Mouse (Mus musculus) small intestine, adult 2 months (tissue): ENCODE measurements around the gene Foxf1. TPM values are rescaled to one million over a fixed set of nuclear protein-coding genes. Genes with fewer than 3 reads are reported as not detected.

ENCODE experiments used
- H3K27ac ChIP-seq: fragments of 200-500 bp; 2 replicates; pipeline ENCODE4 v1.5.1; 2012; ENCODE audit warnings: low read depth, low read length, control low read depth, inconsistent platforms; ENCODE audit not compliant: insufficient read depth
- H3K27me3 ChIP-seq: fragments of 200-500 bp; 2 replicates; pipeline ENCODE4 v1.6.1; 2012; ENCODE audit warnings: mild to moderate bottlenecking, moderate library complexity, low read length, inconsistent platforms; ENCODE audit not compliant: control insufficient read depth, insufficient read depth
- H3K36me3 ChIP-seq: fragments of 200-500 bp; 2 replicates; pipeline ENCODE4 v1.6.1; 2012; ENCODE audit warnings: mild to moderate bottlenecking, low read length, control low read depth, inconsistent platforms; ENCODE audit not compliant: control insufficient read depth, insufficient read depth
- H3K4me1 ChIP-seq: fragments of 200-500 bp; 2 replicates; pipeline ENCODE4 v1.6.1; 2012; ENCODE audit warnings: low read length, inconsistent platforms, mixed read lengths; ENCODE audit not compliant: control insufficient read depth, insufficient read depth, insufficient read length
- H3K4me3 ChIP-seq: fragments of 200-500 bp; 2 replicates; pipeline ENCODE4 v1.5.1; 2012; ENCODE audit warnings: low read depth, mild to moderate bottlenecking, control low read depth, inconsistent platforms, low read length, moderate library complexity
- CTCF ChIP-seq: fragments of 200-500 bp; IDR thresholded peaks from 2 replicates; pipeline ENCODE4 v1.5.1; 2012; ENCODE audit warnings: low read depth, mild to moderate bottlenecking, control low read depth, inconsistent platforms, low read length, moderate library complexity, mixed read lengths; ENCODE audit not compliant: insufficient replicate concordance, insufficient read length; ENCODE audit errors: extremely low read depth
- POLR2A ChIP-seq: fragments of 200-500 bp; IDR thresholded peaks from 2 replicates; pipeline ENCODE4 v1.6.1; 2012; ENCODE audit warnings: low read depth, mild to moderate bottlenecking, control low read depth, inconsistent platforms, low read length, moderate library complexity
- WGBS: fragments of 180-500 bp; shearing (Covaris S2); methylation state at CpG from one replicate; pipeline ENCODE4 v1.1.7; 2018; 5-methylcytosine and 5-hydroxymethylcytosine counted together
- polyA plus RNA-seq: library from polyadenylated mRNA; depleted of rRNA; stranded (reverse); fragments of >200 nt; gene quantifications from 2 replicates; pipeline ENCODE4 v1.2.3, GENCODE M21; 2012; rRNA removed

Gene Foxf1
- polyA plus RNA-seq: 28.2 and 49.6 TPM in 2 replicates

DNA sequence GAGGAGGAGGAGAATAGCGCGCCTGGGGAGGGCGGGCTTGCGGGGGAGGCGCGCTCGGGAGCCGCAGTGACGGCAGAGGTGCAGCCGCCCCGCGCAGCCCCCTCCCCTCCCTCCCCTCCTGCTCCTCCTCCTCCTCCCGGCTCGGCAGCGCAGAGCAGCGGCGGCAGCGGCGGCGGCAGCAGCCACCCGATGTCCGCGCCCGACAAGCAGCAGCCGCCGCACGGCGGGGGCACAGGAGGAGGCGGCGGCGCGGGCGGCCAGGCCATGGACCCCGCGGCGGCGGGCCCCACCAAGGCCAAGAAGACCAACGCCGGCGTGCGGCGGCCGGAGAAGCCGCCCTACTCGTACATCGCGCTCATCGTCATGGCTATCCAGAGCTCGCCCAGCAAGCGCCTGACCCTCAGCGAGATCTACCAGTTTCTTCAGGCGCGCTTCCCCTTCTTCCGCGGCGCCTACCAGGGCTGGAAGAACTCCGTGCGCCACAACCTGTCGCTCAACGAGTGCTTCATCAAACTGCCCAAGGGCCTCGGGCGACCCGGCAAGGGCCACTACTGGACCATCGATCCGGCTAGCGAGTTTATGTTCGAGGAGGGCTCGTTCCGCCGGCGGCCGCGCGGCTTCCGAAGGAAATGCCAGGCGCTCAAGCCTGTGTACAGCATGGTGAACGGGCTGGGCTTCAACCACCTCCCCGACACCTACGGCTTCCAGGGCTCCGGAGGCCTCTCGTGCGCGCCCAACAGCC, at the start of gene Foxf1:
TSS of gene Foxf1 (plus strand) at position 177 of the 742 bp plus-strand sequence.
- 2% methylated on average over 73 of the region's 83 CpGs for WGBS
- TF ChIP-seq CTCF (no peak), POLR2A (no peak; the same call in 1 of the 2 replicates)
- peak within 1 kb of the TSS; percentile 93 for H3K27ac ChIP-seq

DNA sequence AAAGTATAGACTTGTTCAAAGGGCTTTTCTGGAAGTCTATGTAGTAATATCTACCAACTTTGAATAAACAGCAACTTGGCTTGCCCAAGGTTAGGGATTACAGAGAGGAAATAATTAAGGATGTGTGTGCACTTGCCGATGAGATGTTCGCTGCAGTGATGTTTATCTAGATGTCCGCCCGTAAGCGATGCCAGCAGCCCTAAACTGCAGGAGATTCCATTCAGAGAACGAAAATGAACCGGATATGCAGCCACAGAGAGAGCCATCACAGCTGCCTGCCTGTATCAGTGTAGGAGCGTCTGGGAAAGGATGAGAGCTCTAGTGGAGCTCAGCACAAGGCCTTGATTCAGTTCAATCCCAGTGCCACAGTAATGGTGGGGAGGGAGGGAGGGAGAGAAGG, 48.6 kb upstream of the Foxf1 start:
- WGBS: 69% methylated on average over 8 of the region's 8 CpGs
- Histone ChIP-seq H3K36me3 (no peaks in the 10 kb centered on the region), H3K27me3 (no peaks in the 10 kb centered on the region; the same call in 1 of the 2 replicates), H3K4me1 (no peaks in the 10 kb centered on the region), H3K27ac (no peak overlapping the region), H3K4me3 (no peak overlapping the region)
- TF ChIP-seq POLR2A (no peak), CTCF (no peak)

More for the DNA sequence above, at the start of gene Foxf1:
- Histone ChIP-seq H3K27me3 (peaks cover 67% of the 10 kb centered on the region), H3K36me3 (no peaks in the 10 kb centered on the region; the same call in 1 of the 2 replicates), H3K4me3 (peak within 1 kb of the TSS; percentile 71), H3K4me1 (peaks cover 3% of the 10 kb centered on the region; the same call in 1 of the 2 replicates)

DNA sequence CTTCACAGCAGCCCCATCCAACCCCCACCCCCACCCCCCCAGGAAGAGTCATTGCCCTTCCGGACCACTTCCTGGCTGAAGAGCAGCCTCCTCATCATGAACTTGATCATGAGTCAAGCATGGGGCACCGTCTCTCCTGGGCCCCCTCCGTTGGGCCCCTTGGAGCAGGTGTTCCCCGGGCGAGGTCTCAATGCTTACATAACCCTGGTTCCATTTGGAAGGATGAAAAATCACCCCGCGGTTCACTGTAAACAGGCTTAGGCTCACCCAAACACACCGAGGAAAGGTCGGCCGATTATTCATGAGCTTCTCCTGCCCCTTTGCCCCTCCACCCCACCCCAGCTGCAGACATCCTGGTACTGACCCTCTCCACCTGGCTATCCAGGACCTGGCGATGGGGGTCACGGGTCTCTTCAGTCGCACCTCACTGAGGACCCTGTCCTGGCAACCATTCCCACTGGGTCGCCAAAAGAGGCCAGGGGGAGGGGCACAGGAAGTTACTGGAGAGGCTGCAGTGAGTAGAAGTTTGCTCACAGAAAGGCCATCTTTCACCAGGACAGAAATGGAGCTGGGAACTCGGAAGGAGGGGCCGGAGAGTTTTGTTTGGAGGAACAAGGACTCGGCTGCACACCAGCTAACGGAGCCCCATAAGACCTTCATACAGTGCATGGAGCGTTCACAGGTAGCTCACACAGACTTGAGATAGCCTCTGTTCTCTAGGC, 40.3 kb upstream of the Foxf1 start:
- Histone ChIP-seq H3K27me3 (no peaks in the 10 kb centered on the region), H3K27ac (0 out of 2 replicates have a peak overlapping the region, but pooled peaks have one; percentile 12), H3K4me1 (no peaks in the 10 kb centered on the region), H3K4me3 (no peak overlapping the region), H3K36me3 (no peaks in the 10 kb centered on the region)
- TF ChIP-seq CTCF (no peak), POLR2A (no peak)
- 26% methylated on average over 19 of the region's 19 CpGs for WGBS

- Histone ChIP-seq H3K4me1 (no peaks in the 10 kb centered on the region), H3K27ac (no peak overlapping the region), H3K36me3 (no peaks in the 10 kb centered on the region), H3K4me3 (no peak overlapping the region), H3K27me3 (no peaks in the 10 kb centered on the region)
- 68% methylated on average over 9 of the region's 9 CpGs for WGBS
- TF ChIP-seq POLR2A (no peak), CTCF (no peak)
These were observed 36.7 kb upstream of the Foxf1 start for GRCm38 (mm10) chr8:121047441-121047840.

GRCm38 (mm10) chr8:121058081-121058480, 26.1 kb upstream of the Foxf1 start:
- Histone ChIP-seq H3K36me3 (no peaks in the 10 kb centered on the region), H3K27ac (no peak overlapping the region), H3K4me1 (no peaks in the 10 kb centered on the region), H3K27me3 (no peaks in the 10 kb centered on the region), H3K4me3 (no peak overlapping the region)
- no peak for TF ChIP-seq POLR2A
- TF ChIP-seq CTCF: no peak
- WGBS: 72% methylated on average over 9 of the region's 9 CpGs

GRCm38 (mm10) chr8:121059098-121059497, 25.1 kb upstream of the Foxf1 start:
- WGBS: 73% methylated on average over 7 of the region's 7 CpGs
- Histone ChIP-seq H3K36me3 (no peaks in the 10 kb centered on the region), H3K27me3 (no peaks in the 10 kb centered on the region), H3K4me1 (no peaks in the 10 kb centered on the region), H3K27ac (no peak overlapping the region), H3K4me3 (no peak overlapping the region)
- TF ChIP-seq POLR2A (no peak), CTCF (no peak)

DNA sequence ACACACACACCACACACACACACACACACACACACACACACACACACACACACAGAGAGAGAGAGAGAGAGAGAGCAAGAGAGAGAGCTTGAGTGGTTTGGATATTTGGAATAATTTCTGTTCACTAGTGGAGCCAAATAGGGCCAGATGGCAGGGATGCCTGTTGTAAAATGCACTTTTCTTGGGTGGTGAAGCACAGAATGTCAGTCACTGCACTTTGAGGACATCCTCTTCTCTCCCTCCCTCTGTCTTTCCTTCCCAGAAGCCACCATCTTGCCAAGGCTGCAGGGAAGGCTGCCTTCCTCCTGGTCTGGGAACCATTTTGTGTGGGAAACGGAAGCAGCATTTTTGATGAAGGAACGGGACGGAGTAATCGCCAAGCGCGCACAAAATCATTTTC, 21.7 kb upstream of the Foxf1 start:
- no peak overlapping the region for H3K27ac ChIP-seq
- no peaks in the 10 kb centered on the region for H3K27me3 ChIP-seq
- no peak overlapping the region for H3K4me3 ChIP-seq
- H3K4me1 ChIP-seq: no peaks in the 10 kb centered on the region
- WGBS: 90% methylated on average over 6 of the region's 6 CpGs
- no peak for TF ChIP-seq POLR2A
- TF ChIP-seq CTCF: no peak
- H3K36me3 ChIP-seq: no peaks in the 10 kb centered on the region
